9 mouse cellular contexts compared by ENCODE assay signal in genomic region chr9:79617336-79617735, GRCm38 (mm10).
A peak's percentile ranks its signal among the peaks of the same experiment; 100 is the strongest.
DNase-seq lines count a peak whose midpoint lies in the region; ATAC-seq lines count a peak whose summit lies in the region.
"Had no signal": no experiment of that assay in that cellular context is flagged by ENCODE, and none has a peak within 500 bp of the region (broad histone marks: within the 10 kb centered on the region; RNA-seq: fewer than 3 reads in every experiment).

No protein-coding gene starts in this region.

- DNase-seq in midbrain, embryonic 11.5 days (ENCODE audit: low spot score, missing footprints): peak; percentile 73
- DNase-seq in embryo, embryonic 11.5 days (ENCODE audit: low read depth, low spot score): peak; percentile 9
- DNase-seq in neural tube, embryonic 11.5 days (ENCODE audit: low spot score): peak; percentile 21
- no peak for DNase-seq in layer of hippocampus, postnatal 25 days (ENCODE audit: extremely low spot score in 1 of 2, low spot score in 1 of 2)
- no peak for DNase-seq in left cerebral cortex, postnatal 25 days (ENCODE audit: low spot score in 2 of 2)
- no peak for DNase-seq in T-cell, adult 2 months (ENCODE audit: low spot score)
- DNase-seq: right cerebral cortex, postnatal 4 days had no signal

- intact Hi-C loops in left cerebral cortex, postnatal 25 days (cut with DNase I): no loop called here

- H3K4me2 ChIP-seq in midbrain, embryonic 11.5 days: no peak overlapping the region
- no peak overlapping the region for H3K4me2 ChIP-seq in midbrain, embryonic 15.5 days
- no peak overlapping the region for H3K4me2 ChIP-seq in kidney, embryonic 16.5 days (replicated peaks; ENCODE audit: low read depth, low read length)
- H3K4me2 ChIP-seq in neural tube, embryonic 11.5 days (ENCODE audit: low read depth): no peak overlapping the region

- no peak overlapping the region for H3K27ac ChIP-seq in midbrain, embryonic 11.5 days (ENCODE audit: low read depth, low read length)
- H3K27ac ChIP-seq in midbrain, embryonic 15.5 days: no peak overlapping the region
- H3K27ac ChIP-seq in kidney, embryonic 16.5 days (ENCODE audit: low read length): 0 out of 2 replicates have a peak overlapping the region, but pooled peaks have one; percentile 38
- no peak overlapping the region for H3K27ac ChIP-seq in neural tube, embryonic 11.5 days (ENCODE audit: low read depth, low read length)

- ATAC-seq in midbrain, embryonic 11.5 days (ENCODE audit: low FRiP score): peak; percentile 78
- no peak for ATAC-seq in midbrain, embryonic 15.5 days (replicated peaks)
- ATAC-seq in kidney, embryonic 16.5 days (ENCODE audit: low FRiP score, low TSS enrichment): peak; percentile 84
- ATAC-seq in neural tube, embryonic 11.5 days (ENCODE audit: insufficient read depth, low FRiP score, low TSS enrichment): no peak

- WGBS in midbrain, embryonic 11.5 days: 26% methylated on average over 3 of the region's 3 CpGs
- WGBS in midbrain, embryonic 15.5 days: 24% methylated on average over 3 of the region's 3 CpGs
- WGBS in kidney, embryonic 16.5 days: 26% methylated on average over 3 of the region's 3 CpGs
- WGBS in neural tube, embryonic 11.5 days: 23% methylated on average over 3 of the region's 3 CpGs

- no peaks in the 10 kb centered on the region for H3K9me3 ChIP-seq in midbrain, embryonic 11.5 days (ENCODE audit: control insufficient read depth, low read length)
- no peaks in the 10 kb centered on the region for H3K9me3 ChIP-seq in midbrain, embryonic 15.5 days
- H3K9me3 ChIP-seq in kidney, embryonic 16.5 days (ENCODE audit: low read length): no peaks in the 10 kb centered on the region
- no peaks in the 10 kb centered on the region for H3K9me3 ChIP-seq in neural tube, embryonic 11.5 days (ENCODE audit: control insufficient read depth, low read length)

- no peak overlapping the region for H3K4me3 ChIP-seq in midbrain, embryonic 11.5 days (ENCODE audit: low read depth, low read length)
- no peak overlapping the region for H3K4me3 ChIP-seq in midbrain, embryonic 15.5 days
- no peak overlapping the region for H3K4me3 ChIP-seq in kidney, embryonic 16.5 days (ENCODE audit: low read length)
- H3K4me3 ChIP-seq in neural tube, embryonic 11.5 days (ENCODE audit: low read depth, low read length): no peak overlapping the region

- H3K27me3 ChIP-seq in midbrain, embryonic 11.5 days (ENCODE audit: control insufficient read depth, insufficient read depth, low read length): no peaks in the 10 kb centered on the region
- no peaks in the 10 kb centered on the region for H3K27me3 ChIP-seq in midbrain, embryonic 15.5 days (replicated peaks)
- H3K27me3 ChIP-seq in kidney, embryonic 16.5 days (ENCODE audit: insufficient read depth, low read length): no peaks in the 10 kb centered on the region
- H3K27me3 ChIP-seq in neural tube, embryonic 11.5 days (ENCODE audit: control insufficient read depth, insufficient read depth, low read length): no peaks in the 10 kb centered on the region

- H3K36me3 ChIP-seq in midbrain, embryonic 11.5 days (ENCODE audit: control insufficient read depth, insufficient read depth, low read length): no peaks in the 10 kb centered on the region
- no peaks in the 10 kb centered on the region for H3K36me3 ChIP-seq in midbrain, embryonic 15.5 days (replicated peaks)
- H3K36me3 ChIP-seq in kidney, embryonic 16.5 days (ENCODE audit: insufficient read depth, low read length): no peaks in the 10 kb centered on the region
- no peaks in the 10 kb centered on the region for H3K36me3 ChIP-seq in neural tube, embryonic 11.5 days (ENCODE audit: control insufficient read depth, insufficient read depth, low read length)

- no peaks in the 10 kb centered on the region for H3K4me1 ChIP-seq in midbrain, embryonic 11.5 days (ENCODE audit: control insufficient read depth, insufficient read depth, low read length)
- no peaks in the 10 kb centered on the region for H3K4me1 ChIP-seq in midbrain, embryonic 15.5 days
- no peaks in the 10 kb centered on the region for H3K4me1 ChIP-seq in kidney, embryonic 16.5 days (ENCODE audit: insufficient read depth, low read length)
- H3K4me1 ChIP-seq in neural tube, embryonic 11.5 days (ENCODE audit: control insufficient read depth, insufficient read depth, low read length): no peaks in the 10 kb centered on the region

- H3K9ac ChIP-seq in midbrain, embryonic 11.5 days (ENCODE audit: low read length): no peak overlapping the region
- H3K9ac ChIP-seq in midbrain, embryonic 15.5 days: no peak overlapping the region
- no peak overlapping the region for H3K9ac ChIP-seq in kidney, embryonic 16.5 days (replicated peaks; ENCODE audit: low read length)
- no peak overlapping the region for H3K9ac ChIP-seq in neural tube, embryonic 11.5 days (ENCODE audit: low read length)

Comparison
In these comparisons a context has a peak if more than half of its experiments do, and no peak if none do; other contexts are left out.
1. ATAC-seq: peak in midbrain, embryonic 11.5 days (single experiment) and kidney, embryonic 16.5 days (single experiment); none in midbrain, embryonic 15.5 days (single experiment) and neural tube, embryonic 11.5 days (single experiment).
2. DNase-seq: peak in midbrain, embryonic 11.5 days (single experiment), embryo, embryonic 11.5 days (single experiment) and neural tube, embryonic 11.5 days (single experiment); none in layer of hippocampus, postnatal 25 days (0 of 2), left cerebral cortex, postnatal 25 days (0 of 2) and T-cell, adult 2 months (single experiment).